Comparison of ENCODE assay signal across 8 mouse cellular contexts in genomic region chr17:45593479-45593878, GRCm38 (mm10). TPM values are rescaled to one million over a fixed set of nuclear protein-coding genes. Genes with fewer than 3 reads are reported as not detected.
A peak's percentile ranks its signal among the peaks of the same experiment; 100 is the strongest.
DNase-seq lines count a peak whose midpoint lies in the region; ATAC-seq lines count a peak whose summit lies in the region.

No protein-coding gene starts in this region.

- H3K4me2 ChIP-seq in heart, embryonic 12.5 days, result peak overlapping the region; percentile 99
- peak overlapping the region; percentile 99 for H3K4me2 ChIP-seq in heart, embryonic 15.5 days

- H3K4me3 ChIP-seq in heart, embryonic 12.5 days, result peak overlapping the region; percentile 66
- peak overlapping the region; percentile 62 for H3K4me3 ChIP-seq in brown adipose tissue, adult 24 weeks (ENCODE audit: insufficient read depth, low read depth, low read length)
- peak overlapping the region; percentile 76 for H3K4me3 ChIP-seq in heart, embryonic 15.5 days

- H3K4me1 ChIP-seq in heart, embryonic 12.5 days (replicated peaks), result peaks cover 70% of the 10 kb centered on the region
- H3K4me1 ChIP-seq in brown adipose tissue, adult 24 weeks (ENCODE audit: control insufficient read depth, insufficient read depth, insufficient read length, low read length), result peaks cover 51% of the 10 kb centered on the region
- H3K4me1 ChIP-seq in heart, embryonic 15.5 days (replicated peaks), result peaks cover 67% of the 10 kb centered on the region

- no peak for DNase-seq in heart, postnatal 4 days
- DNase-seq in liver, result peak; percentile 92
- peak; percentile 53 for DNase-seq in yolk sac, embryonic 10.5 days (ENCODE audit: low spot score)
- DNase-seq in left cerebral cortex, postnatal 14 days (ENCODE audit: low spot score in 2 of 2), result no peak

- no peak overlapping the region for H3K27ac ChIP-seq in heart, embryonic 12.5 days (ENCODE audit: poor library complexity, severe bottlenecking)
- no peak overlapping the region for H3K27ac ChIP-seq in brown adipose tissue, adult 24 weeks (replicated peaks; ENCODE audit: low read depth, low read length)
- H3K27ac ChIP-seq in heart, embryonic 15.5 days, result peak overlapping the region; percentile 84; the same call in 1 of the 2 replicates

- 17% methylated on average over 8 of the region's 8 CpGs for WGBS in heart, embryonic 12.5 days
- 33% methylated on average over 8 of the region's 8 CpGs for WGBS in heart, embryonic 15.5 days

- H3K9me3 ChIP-seq in heart, embryonic 12.5 days (replicated peaks), result no peaks in the 10 kb centered on the region
- no peaks in the 10 kb centered on the region for H3K9me3 ChIP-seq in heart, embryonic 15.5 days (replicated peaks)

- H3K27me3 ChIP-seq in heart, embryonic 12.5 days (replicated peaks), result peaks cover 8% of the 10 kb centered on the region; the same call in 1 of the 2 replicates
- no peaks in the 10 kb centered on the region; the same call in 1 of the 2 replicates for H3K27me3 ChIP-seq in heart, embryonic 15.5 days

- ATAC-seq in heart, embryonic 12.5 days (ENCODE audit: insufficient number of reproducible peaks, low FRiP score), result peak; percentile 45
- no peak for ATAC-seq in heart, embryonic 15.5 days (replicated peaks; ENCODE audit: insufficient number of reproducible peaks, insufficient read depth, low FRiP score, low read depth)
- no peak for ATAC-seq in granulocyte monocyte progenitor cell, adult 5-6 weeks (replicated peaks; ENCODE audit: poor library complexity, severe bottlenecking)

- peak overlapping the region; percentile 87 for H3K9ac ChIP-seq in heart, embryonic 12.5 days
- peak overlapping the region; percentile 85 for H3K9ac ChIP-seq in heart, embryonic 15.5 days

- intact Hi-C loops in left cerebral cortex, postnatal 14 days (cut with DNase I), result no loop called here

- H3K36me3 ChIP-seq in heart, embryonic 12.5 days, result peaks cover 15% of the 10 kb centered on the region
- H3K36me3 ChIP-seq in heart, embryonic 15.5 days, result peaks cover 15% of the 10 kb centered on the region; the same call in 1 of the 2 replicates

RNA-seq across cellular contexts. Expression of gene Slc29a1, which starts 5.9 kb away (rescaled TPM):
- 68.3 and 74.1 TPM in 2 replicates for polyA plus RNA-seq in heart, embryonic 12.5 days (2016; fragmentation: Nextera tagmentation; extraction: Ambion mirVana)
- total RNA-seq in heart, postnatal 4 days (2021), result 10 to 100 TPM; 77.9 to 96.2 TPM
- polyA plus RNA-seq in brown adipose tissue, adult 24 weeks (2012; ENCODE audit: insufficient read depth, insufficient read length, missing spikeins), result 32.8 and 56.5 TPM in 2 replicates
- polyA plus RNA-seq in heart, embryonic 15.5 days (2015; fragmentation: Nextera tagmentation; extraction: Ambion mirVana), result 90.9 and 120 TPM in 2 replicates
- total RNA-seq in left cerebral cortex, postnatal 14 days (2021), result 10 to 100 TPM; 21.0 to 24.4 TPM
- 60.7 and 107 TPM in 2 replicates for total RNA-seq in granulocyte monocyte progenitor cell, adult 5-6 weeks (2014; fragmentation: Nextera tagmentation)
- total RNA-seq in granulocyte monocyte progenitor cell, adult 5-6 weeks (2017), result 53.2 and 74.0 TPM in 2 replicates

RNA-seq across cellular contexts. Expression of gene Mymx, which starts 8.4 kb away (rescaled TPM):
- polyA plus RNA-seq in heart, embryonic 12.5 days (2016; fragmentation: Nextera tagmentation; extraction: Ambion mirVana), result 0.24 and 0.92 TPM in 2 replicates
- total RNA-seq in heart, postnatal 4 days (2021), result not detected
- not detected in 2 replicates for polyA plus RNA-seq in brown adipose tissue, adult 24 weeks (2012; ENCODE audit: insufficient read depth, insufficient read length, missing spikeins)
- 0.16 and 0.24 TPM in 2 replicates for polyA plus RNA-seq in heart, embryonic 15.5 days (2015; fragmentation: Nextera tagmentation; extraction: Ambion mirVana)
- total RNA-seq in left cerebral cortex, postnatal 14 days (2021), result not detected
- not detected in 2 replicates for total RNA-seq in granulocyte monocyte progenitor cell, adult 5-6 weeks (2014; fragmentation: Nextera tagmentation)
- not detected in 2 replicates for total RNA-seq in granulocyte monocyte progenitor cell, adult 5-6 weeks (2017)

RNA-seq across cellular contexts. Expression of gene Hsp90ab1, which starts 20.4 kb away (rescaled TPM):
- polyA plus RNA-seq in heart, embryonic 12.5 days (2016; fragmentation: Nextera tagmentation; extraction: Ambion mirVana), result 1,306 and 1,316 TPM in 2 replicates
- total RNA-seq in heart, postnatal 4 days (2021), result 1,000 to 10,000 TPM; 1,093 to 1,133 TPM
- 869 and 998 TPM in 2 replicates for polyA plus RNA-seq in brown adipose tissue, adult 24 weeks (2012; ENCODE audit: insufficient read depth, insufficient read length, missing spikeins)
- 1,147 and 1,218 TPM in 2 replicates for polyA plus RNA-seq in heart, embryonic 15.5 days (2015; fragmentation: Nextera tagmentation; extraction: Ambion mirVana)
- 1,000 to 10,000 TPM; 1,454 to 1,586 TPM for total RNA-seq in left cerebral cortex, postnatal 14 days (2021)
- total RNA-seq in granulocyte monocyte progenitor cell, adult 5-6 weeks (2014; fragmentation: Nextera tagmentation), result 1,977 and 2,073 TPM in 2 replicates
- total RNA-seq in granulocyte monocyte progenitor cell, adult 5-6 weeks (2017), result 2,383 and 2,522 TPM in 2 replicates

RNA-seq across cellular contexts. Expression of gene Slc35b2, which starts 29.8 kb away (rescaled TPM):
- 85.6 and 89.6 TPM in 2 replicates for polyA plus RNA-seq in heart, embryonic 12.5 days (2016; fragmentation: Nextera tagmentation; extraction: Ambion mirVana)
- 10 to 100 TPM; 37.3 to 39.2 TPM for total RNA-seq in heart, postnatal 4 days (2021)
- polyA plus RNA-seq in brown adipose tissue, adult 24 weeks (2012; ENCODE audit: insufficient read depth, insufficient read length, missing spikeins), result 17.0 and 36.4 TPM in 2 replicates
- polyA plus RNA-seq in heart, embryonic 15.5 days (2015; fragmentation: Nextera tagmentation; extraction: Ambion mirVana), result 75.8 and 98.4 TPM in 2 replicates
- total RNA-seq in left cerebral cortex, postnatal 14 days (2021), result 10 to 100 TPM; 41.6 to 46.1 TPM
- 88.5 and 124 TPM in 2 replicates for total RNA-seq in granulocyte monocyte progenitor cell, adult 5-6 weeks (2014; fragmentation: Nextera tagmentation)
- 39.3 and 77.1 TPM in 2 replicates for total RNA-seq in granulocyte monocyte progenitor cell, adult 5-6 weeks (2017)

RNA-seq across cellular contexts. Expression of gene Nfkbie, which starts 38.0 kb away (rescaled TPM):
- polyA plus RNA-seq in heart, embryonic 12.5 days (2016; fragmentation: Nextera tagmentation; extraction: Ambion mirVana), result 2.5 and 3.1 TPM in 2 replicates
- total RNA-seq in heart, postnatal 4 days (2021), result 1 to 10 TPM; 1.5 to 1.9 TPM
- 1.4 and 1.6 TPM in 2 replicates for polyA plus RNA-seq in brown adipose tissue, adult 24 weeks (2012; ENCODE audit: insufficient read depth, insufficient read length, missing spikeins)
- 3.0 and 6.8 TPM in 2 replicates for polyA plus RNA-seq in heart, embryonic 15.5 days (2015; fragmentation: Nextera tagmentation; extraction: Ambion mirVana)
- 1 to 10 TPM; 1.8 to 2.0 TPM for total RNA-seq in left cerebral cortex, postnatal 14 days (2021)
- total RNA-seq in granulocyte monocyte progenitor cell, adult 5-6 weeks (2014; fragmentation: Nextera tagmentation), result 4.6 and 7.8 TPM in 2 replicates
- total RNA-seq in granulocyte monocyte progenitor cell, adult 5-6 weeks (2017), result 4.9 and 6.0 TPM in 2 replicates

Comparison
In these comparisons a context has a peak if more than half of its experiments do, and no peak if none do; other contexts are left out.
1. DNase-seq: peak in liver (single experiment) and yolk sac, embryonic 10.5 days (single experiment); none in heart, postnatal 4 days (single experiment) and left cerebral cortex, postnatal 14 days (0 of 2).
2. Peak in every context shown above with its lines, with median percentiles within 50 percentile points of each other: H3K4me3 ChIP-seq.